Mouse (Mus musculus): ENCODE data around the gene Plgrkt. TPM values are rescaled to one million over a fixed set of nuclear protein-coding genes. Genes with fewer than 3 reads are reported as not detected.

The Plgrkt gene
- polyA plus RNA-seq, 1 experiment from 2014 or later, result 102 TPM

- no peaks in the 10 kb centered on the region for H3K27me3 ChIP-seq
Measured at GRCm38 (mm10) chr19:29363557-29363956, 3.6 kb downstream of the Plgrkt start.

GRCm38 (mm10) chr19:29362173-29362930, 4.8 kb downstream of the Plgrkt start:
- WGBS, result 46% methylated on average over 13 of the region's 13 CpGs
- Histone ChIP-seq H3K27ac (no peak overlapping the region), H3K4me3 (peak overlapping the region; percentile 66), H3K4me2 (peak overlapping the region; percentile 71), H3K36me3 (ENCODE audit: poor library complexity, severe bottlenecking) (no peaks in the 10 kb centered on the region), H3K4me1 (peaks cover 30% of the 10 kb centered on the region), H3K27me3 (no peaks in the 10 kb centered on the region), H3K9ac (peak overlapping the region; percentile 75), H3K9me3 (replicated peaks) (no peaks in the 10 kb centered on the region)
- ATAC-seq, result peak; percentile 52

More at GRCm38 (mm10) chr19:29363557-29363956, 3.6 kb downstream of the Plgrkt start:
- ATAC-seq, result no peak
- H3K4me2 ChIP-seq, result no peak overlapping the region
- H3K4me3 ChIP-seq, result no peak overlapping the region
- H3K9ac ChIP-seq, result no peak overlapping the region
- no peak overlapping the region for H3K27ac ChIP-seq
- H3K4me1 ChIP-seq, result peaks cover 33% of the 10 kb centered on the region
- no peaks in the 10 kb centered on the region for H3K9me3 ChIP-seq (replicated peaks)
- WGBS, result 90% methylated on average over 7 of the region's 7 CpGs
- no peaks in the 10 kb centered on the region for H3K36me3 ChIP-seq (ENCODE audit: poor library complexity, severe bottlenecking)

- H3K9me3 ChIP-seq (replicated peaks), result no peaks in the 10 kb centered on the region
- 2% methylated on average over 33 of the region's 33 CpGs for WGBS
- peak overlapping the region; percentile 66 for H3K4me3 ChIP-seq
- peak; percentile 100 for ATAC-seq
- H3K36me3 ChIP-seq (ENCODE audit: poor library complexity, severe bottlenecking), result peaks cover 2% of the 10 kb centered on the region; the same call in 1 of the 2 replicates
- no peaks in the 10 kb centered on the region for H3K27me3 ChIP-seq
- peaks cover 23% of the 10 kb centered on the region for H3K4me1 ChIP-seq
- H3K27ac ChIP-seq, result no peak overlapping the region
- H3K4me2 ChIP-seq, result peak overlapping the region; percentile 71
- H3K9ac ChIP-seq, result peak overlapping the region; percentile 75
Measured at GRCm38 (mm10) chr19:29361468-29362130, 5.6 kb downstream of the Plgrkt start.

GRCm38 (mm10) chr19:29360251-29360650, 6.9 kb downstream of the Plgrkt start:
- Histone ChIP-seq H3K4me3 (no peak overlapping the region), H3K4me1 (peaks cover 24% of the 10 kb centered on the region), H3K27me3 (no peaks in the 10 kb centered on the region), H3K4me2 (0 out of 2 replicates have a peak overlapping the region, but pooled peaks have one; percentile 71), H3K36me3 (ENCODE audit: poor library complexity, severe bottlenecking) (peaks cover 4% of the 10 kb centered on the region; the same call in 1 of the 2 replicates), H3K9me3 (replicated peaks) (no peaks in the 10 kb centered on the region), H3K27ac (no peak overlapping the region), H3K9ac (no peak overlapping the region)
- ATAC-seq, result no peak
- WGBS, result 87% methylated on average over 5 of the region's 5 CpGs

GRCm38 (mm10) chr19:29356281-29356680, 10.9 kb downstream of the Plgrkt start:
- ATAC-seq, result no peak
- Histone ChIP-seq H3K27me3 (no peaks in the 10 kb centered on the region), H3K4me1 (peaks cover 16% of the 10 kb centered on the region), H3K36me3 (ENCODE audit: poor library complexity, severe bottlenecking) (peaks cover 4% of the 10 kb centered on the region; the same call in 1 of the 2 replicates), H3K27ac (no peak overlapping the region), H3K4me3 (no peak overlapping the region), H3K4me2 (no peak overlapping the region), H3K9me3 (replicated peaks) (no peaks in the 10 kb centered on the region), H3K9ac (no peak overlapping the region)
- WGBS, result 85% methylated on average over 11 of the region's 11 CpGs

DNA sequence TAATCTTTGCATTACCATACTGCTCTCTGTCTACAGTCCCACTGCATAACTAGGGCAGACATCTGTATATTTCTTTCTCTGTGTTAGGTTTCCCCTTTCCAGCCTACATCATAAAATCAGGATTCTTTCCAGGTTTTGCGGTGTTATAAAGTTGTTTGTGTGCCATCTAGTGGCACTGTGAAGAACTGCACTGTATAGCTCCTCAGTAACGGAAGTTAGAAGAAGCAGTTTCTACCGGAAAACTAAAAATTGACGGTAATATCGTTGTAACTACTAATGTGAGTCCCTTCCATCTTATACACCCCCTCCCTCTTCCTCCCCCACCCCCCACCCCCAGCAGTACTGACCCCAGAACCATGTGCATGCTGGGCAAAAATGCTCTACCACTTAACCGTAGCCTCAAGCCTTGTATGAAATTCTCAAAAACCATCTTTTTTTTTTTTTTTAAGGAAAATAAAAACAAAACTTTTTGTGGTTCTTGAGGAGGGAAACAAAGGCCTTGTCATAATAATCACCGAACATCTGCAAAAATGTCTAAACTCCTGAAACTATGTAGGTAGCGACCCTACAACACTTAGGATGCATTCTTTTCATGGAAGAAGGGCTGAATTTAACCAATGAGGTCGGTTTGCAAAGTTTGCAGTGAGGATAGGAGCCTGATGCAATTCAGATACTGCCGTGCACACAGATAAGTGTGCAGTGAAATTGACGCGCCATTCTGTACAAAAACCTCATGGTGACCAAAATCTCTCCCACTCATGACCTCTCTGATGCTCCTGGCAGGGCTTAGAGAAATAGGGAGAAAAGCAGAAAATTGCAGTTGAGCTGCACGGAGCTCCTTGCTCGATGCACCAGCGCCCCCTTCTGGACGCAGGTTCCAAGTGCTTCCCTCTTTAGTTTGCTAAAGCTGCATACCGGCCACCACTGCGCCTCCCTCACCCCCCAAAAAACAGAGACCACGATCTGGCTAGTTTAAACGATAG, 12.0 kb downstream of the Plgrkt start:
- H3K27me3 ChIP-seq, result no peaks in the 10 kb centered on the region
- peak; percentile 79 for ATAC-seq
- H3K4me2 ChIP-seq, result peak overlapping the region; percentile 60
- 4% methylated on average over 20 of the region's 20 CpGs for WGBS
- H3K27ac ChIP-seq, result no peak overlapping the region
- H3K9ac ChIP-seq, result no peak overlapping the region
- H3K4me3 ChIP-seq, result peak overlapping the region; percentile 29
- peaks cover 4% of the 10 kb centered on the region for H3K36me3 ChIP-seq (ENCODE audit: poor library complexity, severe bottlenecking)
- H3K9me3 ChIP-seq (replicated peaks), result no peaks in the 10 kb centered on the region
- peaks cover 6% of the 10 kb centered on the region; the same call in 1 of the 2 replicates for H3K4me1 ChIP-seq

DNA sequence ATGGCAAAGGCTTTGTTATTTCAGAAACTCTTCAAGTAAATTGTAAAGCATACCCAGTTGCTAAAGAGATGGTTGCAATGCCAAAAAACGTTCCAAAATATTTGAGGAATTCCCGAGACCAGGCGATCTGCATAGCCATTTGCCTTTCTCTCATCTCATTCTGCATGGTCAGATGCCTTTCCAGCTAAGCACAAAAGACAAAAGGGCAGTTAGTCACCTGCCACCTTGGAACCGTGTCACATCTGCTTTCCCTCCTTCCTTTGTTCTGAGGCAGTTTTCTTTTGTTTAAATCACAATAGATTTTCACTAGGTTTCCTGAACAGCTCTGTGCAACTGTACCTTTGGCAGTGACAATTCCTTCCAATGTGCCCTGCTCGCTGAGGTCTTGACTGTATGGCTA, 16.2 kb downstream of the Plgrkt start:
- H3K4me3 ChIP-seq, result no peak overlapping the region
- no peak overlapping the region; the same call in 1 of the 2 replicates for H3K27ac ChIP-seq
- 43% methylated on average over 5 of the region's 5 CpGs for WGBS
- H3K4me2 ChIP-seq, result no peak overlapping the region
- H3K9me3 ChIP-seq (replicated peaks), result no peaks in the 10 kb centered on the region
- peaks cover 3% of the 10 kb centered on the region; the same call in 1 of the 2 replicates for H3K4me1 ChIP-seq
- peaks cover 6% of the 10 kb centered on the region for H3K36me3 ChIP-seq (ENCODE audit: poor library complexity, severe bottlenecking)
- no peaks in the 10 kb centered on the region for H3K27me3 ChIP-seq
- no peak overlapping the region for H3K9ac ChIP-seq
- ATAC-seq, result no peak

DNA sequence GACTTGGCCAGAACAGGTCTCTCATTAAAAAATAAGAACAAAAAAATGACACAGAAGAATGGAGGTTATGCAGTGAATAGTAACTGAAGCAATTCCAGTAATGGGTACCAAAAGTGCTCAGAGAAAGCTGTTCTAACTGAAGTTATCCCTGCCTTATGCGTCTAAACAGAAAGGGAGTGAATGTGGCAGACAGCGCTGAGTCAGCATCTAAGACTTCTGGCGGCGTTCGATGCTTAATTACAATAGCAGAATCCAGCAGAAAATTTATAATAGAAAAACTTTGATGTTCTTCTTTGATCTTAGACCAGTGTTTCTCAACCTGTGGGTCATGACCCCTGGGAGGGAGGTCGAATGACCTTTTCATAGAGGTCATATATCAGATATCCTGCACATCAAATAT, 21.6 kb downstream of the Plgrkt start:
- 87% methylated on average over 6 of the region's 6 CpGs for WGBS
- Histone ChIP-seq H3K9me3 (replicated peaks) (no peaks in the 10 kb centered on the region), H3K4me1 (no peaks in the 10 kb centered on the region; the same call in 1 of the 2 replicates), H3K4me2 (no peak overlapping the region), H3K27ac (no peak overlapping the region), H3K27me3 (no peaks in the 10 kb centered on the region), H3K36me3 (ENCODE audit: poor library complexity, severe bottlenecking) (peaks cover 6% of the 10 kb centered on the region), H3K4me3 (no peak overlapping the region), H3K9ac (no peak overlapping the region)
- ATAC-seq, result no peak

GRCm38 (mm10) chr19:29344868-29345267, 22.3 kb downstream of the Plgrkt start:
- no peak for ATAC-seq
- Histone ChIP-seq H3K36me3 (ENCODE audit: poor library complexity, severe bottlenecking) (peaks cover 2% of the 10 kb centered on the region), H3K9ac (no peak overlapping the region)

DNA sequence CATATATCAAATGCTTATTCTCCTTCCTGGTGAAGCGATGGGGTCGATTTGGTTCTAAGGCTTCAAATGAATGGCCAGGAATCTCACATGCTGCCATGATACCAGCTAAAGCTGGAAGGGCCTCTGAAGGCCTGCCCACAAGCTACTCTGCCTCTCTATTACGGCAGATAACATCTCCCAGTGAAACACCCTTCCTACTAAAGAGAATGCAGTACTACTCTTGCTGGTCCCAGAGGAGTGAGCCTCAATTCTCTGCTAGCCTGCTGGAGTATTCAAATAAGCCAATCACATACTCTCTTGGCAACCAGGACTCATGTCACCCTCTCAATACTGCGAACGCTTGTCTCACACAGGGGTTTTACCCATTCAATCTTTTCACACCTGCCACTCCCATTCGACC, 24.9 kb downstream of the Plgrkt start:
- H3K9ac ChIP-seq, result no peak overlapping the region
- WGBS, result 88% methylated on average over 6 of the region's 6 CpGs
- no peak overlapping the region for H3K4me2 ChIP-seq
- no peak for ATAC-seq
- no peaks in the 10 kb centered on the region for H3K27me3 ChIP-seq
- no peak overlapping the region for H3K27ac ChIP-seq
- H3K4me3 ChIP-seq, result no peak overlapping the region
- no peaks in the 10 kb centered on the region for H3K36me3 ChIP-seq (ENCODE audit: poor library complexity, severe bottlenecking)
- no peaks in the 10 kb centered on the region for H3K4me1 ChIP-seq
- no peaks in the 10 kb centered on the region for H3K9me3 ChIP-seq (replicated peaks)

More at GRCm38 (mm10) chr19:29344868-29345267, 22.3 kb downstream of the Plgrkt start:
- H3K4me1 ChIP-seq, result no peaks in the 10 kb centered on the region
- no peak overlapping the region for H3K4me2 ChIP-seq
- no peak overlapping the region for H3K27ac ChIP-seq
- H3K9me3 ChIP-seq (replicated peaks), result no peaks in the 10 kb centered on the region
- H3K27me3 ChIP-seq, result no peaks in the 10 kb centered on the region
- no peak overlapping the region for H3K4me3 ChIP-seq

GRCm38 (mm10) chr19:29341029-29341428, 26.2 kb downstream of the Plgrkt start:
- no peak overlapping the region for H3K9ac ChIP-seq
- no peaks in the 10 kb centered on the region for H3K9me3 ChIP-seq (replicated peaks)
- H3K36me3 ChIP-seq (ENCODE audit: poor library complexity, severe bottlenecking), result no peaks in the 10 kb centered on the region
- no peak overlapping the region for H3K4me3 ChIP-seq
- no peaks in the 10 kb centered on the region for H3K27me3 ChIP-seq
- no peak overlapping the region for H3K27ac ChIP-seq
- H3K4me1 ChIP-seq, result no peaks in the 10 kb centered on the region
- WGBS, result 80% methylated on average over 4 of the region's 4 CpGs
- no peak for ATAC-seq
- no peak overlapping the region for H3K4me2 ChIP-seq

Data from forebrain, embryonic 13.5 days (tissue).